Mouse (Mus musculus): ENCODE data around the gene Bri3. TPM values are rescaled to one million over a fixed set of nuclear protein-coding genes. Genes with fewer than 3 reads are reported as not detected.

Bri3 gene
- polyA plus RNA-seq, 1 experiment from 2014 or later = 144 TPM

- Histone ChIP-seq H3K4me2 (ENCODE audit: low read depth, low read length) (no peak overlapping the region), H3K36me3 (ENCODE audit: control insufficient read depth, insufficient read depth) (peaks cover 14% of the 10 kb centered on the region), H3K27ac (ENCODE audit: low read length) (0 out of 2 replicates have a peak overlapping the region, but pooled peaks have one; percentile 2), H3K27me3 (ENCODE audit: control insufficient read depth, insufficient read depth, low read length) (no peaks in the 10 kb centered on the region), H3K4me3 (ENCODE audit: low read length) (no peak overlapping the region), H3K4me1 (ENCODE audit: control insufficient read depth, insufficient read depth, low read length) (peaks cover 63% of the 10 kb centered on the region), H3K9ac (ENCODE audit: low read length) (no peak overlapping the region), H3K9me3 (replicated peaks; ENCODE audit: control insufficient read depth, low read length) (no peaks in the 10 kb centered on the region)
- no peak for ATAC-seq (replicated peaks; ENCODE audit: extremely low read depth, insufficient read depth, low FRiP score)
- WGBS = 74% methylated on average over 13 of the region's 13 CpGs
Observed at GRCm38 (mm10) chr5:144263496-144263895, 19.3 kb downstream of the Bri3 start.

- H3K27me3 ChIP-seq (ENCODE audit: control insufficient read depth, insufficient read depth, low read length) = no peaks in the 10 kb centered on the region
- peaks cover 41% of the 10 kb centered on the region for H3K4me1 ChIP-seq (ENCODE audit: control insufficient read depth, insufficient read depth, low read length)
- H3K36me3 ChIP-seq (ENCODE audit: control insufficient read depth, insufficient read depth) = peaks cover 17% of the 10 kb centered on the region
- H3K4me3 ChIP-seq (ENCODE audit: low read length) = no peak overlapping the region
- H3K9ac ChIP-seq (ENCODE audit: low read length) = peak overlapping the region; percentile 33; the same call in 1 of the 2 replicates
- H3K27ac ChIP-seq (ENCODE audit: low read length) = peak overlapping the region; percentile 66
- no peaks in the 10 kb centered on the region for H3K9me3 ChIP-seq (replicated peaks; ENCODE audit: control insufficient read depth, low read length)
- H3K4me2 ChIP-seq (ENCODE audit: low read depth, low read length) = no peak overlapping the region
- 36% methylated on average over 8 of the region's 8 CpGs for WGBS
- peak; percentile 64; the same call in 1 of the 2 replicates for ATAC-seq (replicated peaks; ENCODE audit: extremely low read depth, insufficient read depth, low FRiP score)
Observed at GRCm38 (mm10) chr5:144267535-144268241, 23.5 kb downstream of the Bri3 start.

- no peak for ATAC-seq (replicated peaks; ENCODE audit: extremely low read depth, insufficient read depth, low FRiP score)
- H3K4me1 ChIP-seq (ENCODE audit: control insufficient read depth, insufficient read depth, low read length) = peaks cover 36% of the 10 kb centered on the region
- peaks cover 11% of the 10 kb centered on the region for H3K36me3 ChIP-seq (ENCODE audit: control insufficient read depth, insufficient read depth)
- H3K9ac ChIP-seq (ENCODE audit: low read length) = no peak overlapping the region
- H3K4me2 ChIP-seq (ENCODE audit: low read depth, low read length) = no peak overlapping the region
- no peaks in the 10 kb centered on the region for H3K9me3 ChIP-seq (replicated peaks; ENCODE audit: control insufficient read depth, low read length)
- H3K27me3 ChIP-seq (ENCODE audit: control insufficient read depth, insufficient read depth, low read length) = no peaks in the 10 kb centered on the region
- WGBS = 94% methylated on average over 7 of the region's 7 CpGs
- H3K4me3 ChIP-seq (ENCODE audit: low read length) = no peak overlapping the region
- H3K27ac ChIP-seq (ENCODE audit: low read length) = no peak overlapping the region
Observed at GRCm38 (mm10) chr5:144269926-144270325, 25.7 kb downstream of the Bri3 start.

GRCm38 (mm10) chr5:144270420-144270819 lies 26.2 kb downstream of the Bri3 start:
- Histone ChIP-seq H3K9ac (ENCODE audit: low read length) (no peak overlapping the region), H3K36me3 (ENCODE audit: control insufficient read depth, insufficient read depth) (peaks cover 9% of the 10 kb centered on the region; the same call in 1 of the 2 replicates), H3K27ac (ENCODE audit: low read length) (no peak overlapping the region), H3K4me2 (ENCODE audit: low read depth, low read length) (no peak overlapping the region), H3K27me3 (ENCODE audit: control insufficient read depth, insufficient read depth, low read length) (no peaks in the 10 kb centered on the region), H3K4me3 (ENCODE audit: low read length) (no peak overlapping the region), H3K9me3 (replicated peaks; ENCODE audit: control insufficient read depth, low read length) (no peaks in the 10 kb centered on the region), H3K4me1 (ENCODE audit: control insufficient read depth, insufficient read depth, low read length) (peaks cover 38% of the 10 kb centered on the region)
- no peak for ATAC-seq (replicated peaks; ENCODE audit: extremely low read depth, insufficient read depth, low FRiP score)
- WGBS = 86% methylated on average over 8 of the region's 8 CpGs

- Histone ChIP-seq H3K27me3 (ENCODE audit: control insufficient read depth, insufficient read depth, low read length) (no peaks in the 10 kb centered on the region), H3K27ac (ENCODE audit: low read length) (peak overlapping the region; percentile 17), H3K9me3 (replicated peaks; ENCODE audit: control insufficient read depth, low read length) (no peaks in the 10 kb centered on the region), H3K4me3 (ENCODE audit: low read length) (no peak overlapping the region), H3K4me1 (ENCODE audit: control insufficient read depth, insufficient read depth, low read length) (peaks cover 38% of the 10 kb centered on the region), H3K36me3 (ENCODE audit: control insufficient read depth, insufficient read depth) (peaks cover 7% of the 10 kb centered on the region; the same call in 1 of the 2 replicates), H3K9ac (ENCODE audit: low read length) (no peak overlapping the region), H3K4me2 (ENCODE audit: low read depth, low read length) (no peak overlapping the region)
- 46% methylated on average over 3 of the region's 3 CpGs for WGBS
- no peak for ATAC-seq (replicated peaks; ENCODE audit: extremely low read depth, insufficient read depth, low FRiP score)
Observed at GRCm38 (mm10) chr5:144271118-144271517, 26.9 kb downstream of the Bri3 start.

- ATAC-seq (replicated peaks; ENCODE audit: extremely low read depth, insufficient read depth, low FRiP score) = no peak
- Histone ChIP-seq H3K9me3 (replicated peaks; ENCODE audit: control insufficient read depth, low read length) (no peaks in the 10 kb centered on the region), H3K27me3 (ENCODE audit: control insufficient read depth, insufficient read depth, low read length) (no peaks in the 10 kb centered on the region), H3K27ac (ENCODE audit: low read length) (peak overlapping the region; percentile 17), H3K4me3 (ENCODE audit: low read length) (no peak overlapping the region), H3K36me3 (ENCODE audit: control insufficient read depth, insufficient read depth) (0 out of 2 replicates have a peak, but pooled peaks cover 3% of the 10 kb centered on the region), H3K4me1 (ENCODE audit: control insufficient read depth, insufficient read depth, low read length) (peaks cover 34% of the 10 kb centered on the region), H3K4me2 (ENCODE audit: low read depth, low read length) (no peak overlapping the region), H3K9ac (ENCODE audit: low read length) (no peak overlapping the region)
- WGBS = 18% methylated on average over 5 of the region's 5 CpGs
Observed at GRCm38 (mm10) chr5:144271772-144272171, 27.5 kb downstream of the Bri3 start.

- no peak overlapping the region for H3K4me3 ChIP-seq (ENCODE audit: low read length)
- H3K36me3 ChIP-seq (ENCODE audit: control insufficient read depth, insufficient read depth) = peaks cover 6% of the 10 kb centered on the region; the same call in 1 of the 2 replicates
- H3K9me3 ChIP-seq (replicated peaks; ENCODE audit: control insufficient read depth, low read length) = no peaks in the 10 kb centered on the region
- WGBS = 74% methylated on average over 6 of the region's 6 CpGs
- no peak overlapping the region for H3K4me2 ChIP-seq (ENCODE audit: low read depth, low read length)
- ATAC-seq (replicated peaks; ENCODE audit: extremely low read depth, insufficient read depth, low FRiP score) = no peak
- H3K27ac ChIP-seq (ENCODE audit: low read length) = peak overlapping the region; percentile 54
- H3K9ac ChIP-seq (ENCODE audit: low read length) = no peak overlapping the region
- H3K27me3 ChIP-seq (ENCODE audit: control insufficient read depth, insufficient read depth, low read length) = no peaks in the 10 kb centered on the region
- H3K4me1 ChIP-seq (ENCODE audit: control insufficient read depth, insufficient read depth, low read length) = peaks cover 13% of the 10 kb centered on the region
Observed at GRCm38 (mm10) chr5:144274904-144275303, 30.7 kb downstream of the Bri3 start.

GRCm38 (mm10) chr5:144276898-144277630 lies 32.8 kb downstream of the Bri3 start:
- 69% methylated on average over 17 of the region's 17 CpGs for WGBS
- Histone ChIP-seq H3K4me2 (ENCODE audit: low read depth, low read length) (no peak overlapping the region), H3K36me3 (ENCODE audit: control insufficient read depth, insufficient read depth) (peaks cover 9% of the 10 kb centered on the region), H3K4me3 (ENCODE audit: low read length) (no peak overlapping the region), H3K9ac (ENCODE audit: low read length) (no peak overlapping the region), H3K27me3 (ENCODE audit: control insufficient read depth, insufficient read depth, low read length) (no peaks in the 10 kb centered on the region), H3K27ac (ENCODE audit: low read length) (0 out of 2 replicates have a peak overlapping the region, but pooled peaks have one; percentile 24), H3K4me1 (ENCODE audit: control insufficient read depth, insufficient read depth, low read length) (peaks cover 4% of the 10 kb centered on the region; the same call in 1 of the 2 replicates), H3K9me3 (replicated peaks; ENCODE audit: control insufficient read depth, low read length) (no peaks in the 10 kb centered on the region)
- ATAC-seq (replicated peaks; ENCODE audit: extremely low read depth, insufficient read depth, low FRiP score) = peak; percentile 41; the same call in 1 of the 2 replicates

Data from heart, embryonic 16.5 days (tissue).